Mouse (Mus musculus) spleen, adult 2 months (tissue): ENCODE data around the gene Upb1.

Source experiments
- CTCF ChIP-seq: fragments of 200-500 bp; IDR thresholded peaks from 2 replicates; pipeline ENCODE4 v1.5.1; 2011; ENCODE audit warnings: mild to moderate bottlenecking, inconsistent platforms; ENCODE audit not compliant: insufficient read depth, insufficient read length, insufficient replicate concordance; ENCODE audit errors: extremely low read depth
- POLR2A ChIP-seq: fragments of 200-500 bp; IDR thresholded peaks from 2 replicates; pipeline ENCODE4 v1.6.1; 2011; ENCODE audit warnings: low read depth, low read length, inconsistent platforms

GRCm38 (mm10) chr10:75448806-75449420 is 48.0 kb downstream of the Upb1 start:
- TF ChIP-seq CTCF, result no peak
- TF ChIP-seq POLR2A, result no peak
